Mouse (Mus musculus) embryonic facial prominence, embryonic 15.5 days (tissue): ENCODE measurements at regions not wholly inside any gene's neighbourhood (a gene's known extent, or its start where the extent isn't known, plus 50 kb on each side); places are given as distances from the start of the nearest gene placed in this dataset.

Experiments used
- ATAC-seq: fragments of 200-750 bp; cut with Nextera tagmentation; 2 replicates; pipeline ENCODE4 v1.8.0; 2017; ENCODE audit warnings: low read depth, moderate TSS enrichment; ENCODE audit not compliant: insufficient number of reproducible peaks, low FRiP score, low TSS enrichment
- H3K27ac ChIP-seq: fragments of 300-500 bp; sonication (generic); replicated peaks from 2 replicates; pipeline ENCODE4 v1.5.1; 2015; ENCODE audit warnings: mild to moderate bottlenecking, inconsistent platforms
- H3K27me3 ChIP-seq: fragments of 300-500 bp; sonication (generic); 2 replicates; pipeline ENCODE4 v1.6.1; 2015; ENCODE audit warnings: inconsistent platforms
- H3K36me3 ChIP-seq: fragments of 300-500 bp; sonication (generic); 2 replicates; pipeline ENCODE4 v1.6.1; 2015; ENCODE audit warnings: mild to moderate bottlenecking, inconsistent platforms
- H3K4me1 ChIP-seq: fragments of 300-500 bp; sonication (generic); 2 replicates; pipeline ENCODE4 v1.6.1; 2015; ENCODE audit warnings: inconsistent platforms
- H3K4me2 ChIP-seq: fragments of 300-500 bp; sonication (generic); replicated peaks from 2 replicates; pipeline ENCODE4 v1.6.1; 2015; ENCODE audit warnings: mild to moderate bottlenecking, inconsistent platforms
- H3K4me3 ChIP-seq: fragments of 300-500 bp; sonication (generic); replicated peaks from 2 replicates; pipeline ENCODE4 v1.5.1; 2015; ENCODE audit warnings: mild to moderate bottlenecking, inconsistent platforms
- H3K9ac ChIP-seq: fragments of 300-500 bp; sonication (generic); 2 replicates; pipeline ENCODE4 v1.6.1; 2015; ENCODE audit warnings: inconsistent platforms
- H3K9me3 ChIP-seq: fragments of 300-500 bp; sonication (generic); replicated peaks from 2 replicates; pipeline ENCODE4 v1.6.1; 2016; ENCODE audit warnings: inconsistent platforms
- WGBS: fragments of 180-500 bp; shearing (Covaris S2); methylation state at CpG from one replicate; pipeline ENCODE4 v1.1.7; 2015; 5-methylcytosine and 5-hydroxymethylcytosine counted together

DNA sequence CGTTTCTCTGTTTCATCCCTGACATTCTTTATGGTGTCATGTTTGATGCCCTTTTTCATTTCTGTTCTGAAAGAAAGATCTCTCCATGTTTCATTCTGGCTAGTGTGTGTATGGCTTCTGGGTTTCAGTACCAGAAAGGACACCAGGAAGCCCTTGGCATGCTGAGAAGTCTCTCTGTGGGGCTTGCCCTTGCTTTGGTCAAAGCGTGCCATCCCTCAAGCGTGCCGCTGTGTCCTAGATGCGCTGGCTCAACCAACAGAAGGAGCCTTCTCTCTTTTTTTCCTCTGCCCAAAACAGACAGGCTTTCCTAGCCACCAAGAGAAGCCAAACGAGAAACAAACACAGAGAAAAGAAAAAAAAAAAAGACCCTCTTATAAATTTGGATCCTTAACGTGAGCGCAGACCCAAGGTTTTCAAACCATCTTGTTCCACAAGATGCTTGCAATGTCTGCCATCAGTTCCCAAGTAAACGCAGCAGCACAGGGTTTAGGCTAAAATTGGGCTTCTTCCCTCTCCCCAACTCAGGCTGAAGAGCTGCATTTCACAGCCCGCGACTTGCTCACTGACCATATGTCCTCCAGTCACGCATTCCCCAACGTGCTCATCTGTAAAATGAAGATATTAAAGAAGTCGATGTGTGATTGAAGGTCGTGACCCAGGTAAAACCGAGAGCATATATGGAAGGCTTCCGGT lies 97.3 kb upstream of the Foxn2 start:
- Histone ChIP-seq H3K9me3 (no peaks in the 10 kb centered on the region), H3K27ac (no peak overlapping the region), H3K4me1 (no peaks in the 10 kb centered on the region), H3K4me3 (no peak overlapping the region), H3K4me2 (no peak overlapping the region), H3K36me3 (no peaks in the 10 kb centered on the region), H3K9ac (no peak overlapping the region), H3K27me3 (no peaks in the 10 kb centered on the region)
- WGBS, result 81% methylated on average over 17 of the region's 17 CpGs
- ATAC-seq, result no peak

DNA sequence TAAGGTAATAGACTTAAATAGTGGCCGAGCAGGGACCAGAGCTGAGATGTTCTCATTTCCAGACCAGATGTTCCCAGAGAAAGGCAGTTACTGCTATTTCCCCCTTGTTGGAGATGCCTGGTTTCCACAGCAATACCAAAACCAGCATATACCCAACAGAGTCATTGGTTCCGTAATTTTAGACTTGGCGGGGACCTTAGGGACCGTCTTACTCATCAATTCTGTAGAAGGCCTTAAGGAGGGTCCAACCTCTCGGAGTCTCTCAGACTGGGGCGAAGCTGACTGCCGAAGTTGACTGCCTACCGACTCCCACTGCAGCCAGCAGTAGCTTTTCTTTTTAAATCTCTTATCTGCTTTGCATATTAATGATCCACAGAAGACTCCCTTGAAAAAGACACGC lies 95.1 kb upstream of the Foxn2 start:
- Histone ChIP-seq H3K4me1 (no peaks in the 10 kb centered on the region), H3K9me3 (no peaks in the 10 kb centered on the region), H3K27me3 (no peaks in the 10 kb centered on the region), H3K4me3 (no peak overlapping the region), H3K27ac (no peak overlapping the region), H3K4me2 (no peak overlapping the region), H3K9ac (no peak overlapping the region), H3K36me3 (no peaks in the 10 kb centered on the region)
- no peak for ATAC-seq
- 80% methylated on average over 9 of the region's 9 CpGs for WGBS

DNA sequence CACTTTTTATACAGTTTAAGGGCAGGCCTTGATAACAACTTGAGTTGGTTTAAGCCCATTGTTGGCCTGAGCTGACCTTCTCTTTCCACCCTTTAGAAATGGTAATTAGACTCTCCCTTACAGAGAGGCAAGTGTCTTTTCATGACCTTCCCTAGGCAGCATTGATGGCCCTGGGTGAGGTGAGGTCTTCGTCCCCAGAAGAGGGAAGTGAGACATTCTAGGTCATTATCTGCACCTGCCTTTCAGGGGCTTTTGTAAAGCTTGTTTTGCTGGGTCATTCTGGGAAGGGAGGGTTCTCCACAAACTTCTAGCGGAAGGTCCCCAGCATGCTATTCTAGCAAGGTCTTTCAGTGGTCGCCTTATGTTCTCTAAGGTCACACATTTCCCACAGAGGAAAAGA lies 93.6 kb upstream of the Foxn2 start:
- H3K4me2 ChIP-seq, result no peak overlapping the region
- H3K4me3 ChIP-seq, result no peak overlapping the region
- no peaks in the 10 kb centered on the region for H3K4me1 ChIP-seq
- WGBS, result 75% methylated on average over 3 of the region's 3 CpGs
- H3K27me3 ChIP-seq, result no peaks in the 10 kb centered on the region
- no peaks in the 10 kb centered on the region for H3K9me3 ChIP-seq
- H3K27ac ChIP-seq, result no peak overlapping the region
- no peaks in the 10 kb centered on the region for H3K36me3 ChIP-seq
- ATAC-seq, result no peak
- no peak overlapping the region for H3K9ac ChIP-seq

DNA sequence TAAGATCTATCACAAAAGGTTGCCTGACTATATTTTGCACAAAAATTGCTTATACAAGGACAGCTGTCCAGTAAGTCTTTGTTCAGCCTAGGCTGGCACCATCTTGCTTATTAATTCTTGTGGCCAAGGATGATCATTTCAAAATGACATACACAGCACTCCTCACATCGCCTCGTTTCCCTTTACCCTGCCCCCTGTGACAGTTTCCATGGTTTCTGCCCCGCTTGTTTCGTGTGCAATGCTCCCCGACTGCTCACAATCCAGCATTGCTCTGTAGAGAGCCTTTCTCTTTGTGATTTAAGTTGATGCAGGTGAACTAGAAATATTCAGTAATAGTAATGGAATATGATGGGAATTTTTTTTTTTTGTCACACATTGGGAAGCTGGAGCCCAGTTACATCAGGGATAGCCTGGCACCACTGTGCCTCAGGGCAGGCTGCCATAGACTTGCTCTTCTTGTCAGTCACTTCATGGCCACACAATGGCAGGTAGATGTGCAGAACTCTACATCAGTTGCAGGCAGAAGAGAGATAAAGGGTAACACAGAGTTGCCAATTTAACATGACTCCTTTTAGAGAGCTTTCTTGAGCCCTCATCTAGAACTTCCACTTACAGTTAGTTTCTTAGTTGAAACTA lies 90.6 kb upstream of the Foxn2 start:
- ATAC-seq, result no peak
- Histone ChIP-seq H3K36me3 (no peaks in the 10 kb centered on the region), H3K4me3 (no peak overlapping the region), H3K27me3 (no peaks in the 10 kb centered on the region), H3K4me1 (no peaks in the 10 kb centered on the region), H3K4me2 (no peak overlapping the region), H3K9me3 (no peaks in the 10 kb centered on the region), H3K27ac (no peak overlapping the region), H3K9ac (no peak overlapping the region)
- 80% methylated on average over 5 of the region's 5 CpGs for whole genome bisulfite sequencing

DNA sequence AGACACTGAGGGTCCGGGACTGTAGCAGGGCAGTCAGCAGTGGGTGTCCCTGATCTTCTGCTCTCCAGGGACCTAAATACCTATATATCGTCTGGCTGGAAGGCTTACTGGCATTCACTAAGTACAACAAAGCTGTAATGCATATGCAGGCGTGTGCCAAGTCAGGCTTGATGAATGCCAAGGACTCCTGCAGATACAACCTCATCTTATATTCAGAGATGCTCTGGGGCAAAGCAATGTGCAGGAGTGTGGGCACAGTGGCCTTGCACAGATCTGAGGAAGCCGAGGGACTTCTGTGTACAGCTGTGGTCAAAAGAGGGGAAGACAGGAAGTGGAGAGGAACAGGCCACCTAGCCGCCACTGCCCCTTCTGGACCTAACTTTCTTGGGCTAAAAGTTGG lies 89.5 kb upstream of the Foxn2 start:
- Histone ChIP-seq H3K4me2 (no peak overlapping the region), H3K4me3 (no peak overlapping the region), H3K4me1 (no peaks in the 10 kb centered on the region), H3K9me3 (no peaks in the 10 kb centered on the region), H3K36me3 (no peaks in the 10 kb centered on the region), H3K27me3 (no peaks in the 10 kb centered on the region), H3K27ac (no peak overlapping the region), H3K9ac (no peak overlapping the region)
- ATAC-seq, result no peak
- 78% methylated on average over 5 of the region's 5 CpGs for WGBS

DNA sequence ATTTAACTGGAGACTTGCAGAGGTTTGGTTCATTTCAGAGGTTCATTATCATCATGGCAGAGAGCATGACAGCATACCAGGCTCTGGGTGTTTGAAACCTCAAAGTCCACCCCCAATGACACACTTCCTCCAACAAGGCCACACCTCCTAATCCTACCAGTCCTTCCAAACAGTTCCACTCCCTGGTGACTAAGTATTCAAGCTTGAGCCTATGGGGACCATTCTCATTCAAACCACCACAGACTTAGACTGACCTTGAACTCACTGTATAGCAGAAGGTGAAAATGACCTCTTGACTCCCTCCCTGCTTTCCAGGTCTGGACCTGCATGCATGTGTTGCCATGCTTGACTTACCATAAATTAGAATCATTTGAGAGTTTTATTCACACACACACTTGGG lies 87.6 kb upstream of the Foxn2 start:
- Histone ChIP-seq H3K4me2 (no peak overlapping the region), H3K4me3 (no peak overlapping the region), H3K36me3 (no peaks in the 10 kb centered on the region), H3K4me1 (no peaks in the 10 kb centered on the region), H3K27ac (no peak overlapping the region), H3K27me3 (no peaks in the 10 kb centered on the region), H3K9me3 (no peaks in the 10 kb centered on the region), H3K9ac (no peak overlapping the region)
- ATAC-seq, result no peak

DNA sequence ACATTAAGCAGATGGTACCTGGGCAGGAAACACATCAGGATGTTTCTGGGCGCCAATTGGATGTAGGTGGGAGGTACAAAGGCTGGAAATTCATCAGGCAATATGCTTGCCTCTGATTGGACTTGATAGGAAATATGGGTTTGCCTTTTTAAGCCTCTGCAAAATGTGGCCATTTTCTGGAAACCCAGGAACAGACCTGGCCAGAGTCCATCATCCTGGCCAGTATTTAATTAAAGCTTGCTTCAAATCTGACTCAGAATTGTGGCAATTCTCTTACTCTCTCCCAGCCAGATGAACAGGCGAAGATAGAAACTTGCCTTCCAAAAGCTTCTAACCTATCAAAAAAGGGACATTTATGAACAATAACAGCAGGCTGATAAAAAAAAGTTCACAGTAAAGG lies 79.3 kb upstream of the Foxn2 start:
- H3K36me3 ChIP-seq, result no peaks in the 10 kb centered on the region
- WGBS, result 84% methylated on average over 2 of the region's 2 CpGs
- H3K27ac ChIP-seq, result no peak overlapping the region
- no peak overlapping the region for H3K4me3 ChIP-seq
- no peak overlapping the region for H3K4me2 ChIP-seq
- H3K9me3 ChIP-seq, result no peaks in the 10 kb centered on the region
- ATAC-seq, result no peak
- no peaks in the 10 kb centered on the region for H3K27me3 ChIP-seq
- no peak overlapping the region for H3K9ac ChIP-seq
- H3K4me1 ChIP-seq, result no peaks in the 10 kb centered on the region

DNA sequence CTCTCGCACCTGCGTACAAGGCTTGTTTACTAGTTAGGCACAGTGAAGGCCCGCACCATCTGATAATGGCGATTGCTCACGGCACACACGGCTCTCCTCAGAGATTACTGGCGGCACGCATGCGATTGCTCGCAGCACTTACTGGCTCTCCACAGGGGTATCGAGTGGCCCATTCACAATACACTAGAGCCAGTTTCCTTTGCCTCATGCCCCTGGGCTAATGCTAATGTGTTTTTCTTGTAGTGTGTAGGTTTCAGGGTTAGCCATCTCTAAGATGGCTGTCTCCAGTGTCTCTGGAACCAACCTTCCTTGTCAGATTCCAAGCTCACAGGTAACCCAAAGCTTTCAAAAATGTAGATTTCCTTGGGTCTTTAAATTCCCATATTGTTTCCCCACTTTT lies 78.1 kb upstream of the Foxn2 start:
- H3K4me2 ChIP-seq, result no peak overlapping the region
- H3K4me1 ChIP-seq, result no peaks in the 10 kb centered on the region
- H3K9ac ChIP-seq, result no peak overlapping the region
- no peaks in the 10 kb centered on the region for H3K36me3 ChIP-seq
- no peaks in the 10 kb centered on the region for H3K9me3 ChIP-seq
- WGBS, result 75% methylated on average over 11 of the region's 11 CpGs
- ATAC-seq, result no peak
- H3K27me3 ChIP-seq, result no peaks in the 10 kb centered on the region
- no peak overlapping the region for H3K27ac ChIP-seq
- H3K4me3 ChIP-seq, result no peak overlapping the region

DNA sequence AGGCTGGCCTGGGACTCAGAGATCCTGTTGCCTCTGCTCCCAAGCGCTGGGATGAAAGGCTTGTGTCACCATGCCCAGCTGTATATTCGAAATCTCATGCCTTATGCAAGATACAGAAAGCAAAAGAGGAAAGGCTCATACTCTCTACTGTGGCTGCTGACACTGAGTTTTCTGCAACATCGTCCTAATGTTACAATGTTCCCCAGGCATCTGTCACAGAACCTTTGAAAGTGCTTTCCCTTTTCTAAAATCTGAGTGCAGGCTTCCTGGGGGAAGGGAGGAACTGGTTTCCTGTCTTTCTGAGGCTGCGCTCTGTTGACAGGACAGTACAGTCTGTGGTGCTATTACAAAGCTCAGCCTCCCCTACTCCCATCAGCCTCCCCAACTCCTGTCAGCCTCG lies 72.6 kb upstream of the Foxn2 start:
- no peak overlapping the region for H3K27ac ChIP-seq
- H3K4me3 ChIP-seq, result no peak overlapping the region
- H3K4me1 ChIP-seq, result no peaks in the 10 kb centered on the region
- no peaks in the 10 kb centered on the region for H3K27me3 ChIP-seq
- H3K4me2 ChIP-seq, result no peak overlapping the region
- H3K9me3 ChIP-seq, result no peaks in the 10 kb centered on the region
- no peak overlapping the region for H3K9ac ChIP-seq
- no peaks in the 10 kb centered on the region for H3K36me3 ChIP-seq
- 54% methylated on average over 5 of the region's 5 CpGs for WGBS
- ATAC-seq, result no peak

DNA sequence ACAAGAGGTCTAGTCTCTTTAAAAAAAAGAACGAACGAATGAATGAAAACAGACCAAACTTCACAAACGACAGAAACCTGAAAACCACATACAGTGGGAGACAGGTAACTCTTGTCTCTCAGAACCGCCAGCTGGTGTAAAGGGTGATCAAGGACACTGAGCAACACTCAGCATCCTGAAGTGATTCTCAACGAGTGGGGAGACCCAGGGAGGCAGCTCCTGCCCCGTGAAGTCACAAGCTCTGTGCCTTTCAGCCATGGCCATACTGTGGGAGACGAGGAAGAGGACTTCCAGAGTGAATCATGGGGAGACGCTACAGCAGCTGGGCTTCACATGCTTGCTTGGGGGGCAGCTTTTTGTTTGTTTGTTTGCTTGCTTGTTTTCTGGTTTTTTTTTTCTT lies 70.5 kb upstream of the Foxn2 start:
- Histone ChIP-seq H3K9ac (no peak overlapping the region), H3K4me3 (no peak overlapping the region), H3K27ac (no peak overlapping the region), H3K4me1 (no peaks in the 10 kb centered on the region), H3K9me3 (no peaks in the 10 kb centered on the region), H3K36me3 (no peaks in the 10 kb centered on the region), H3K27me3 (no peaks in the 10 kb centered on the region), H3K4me2 (no peak overlapping the region)
- ATAC-seq, result no peak
- 78% methylated on average over 8 of the region's 8 CpGs for WGBS

DNA sequence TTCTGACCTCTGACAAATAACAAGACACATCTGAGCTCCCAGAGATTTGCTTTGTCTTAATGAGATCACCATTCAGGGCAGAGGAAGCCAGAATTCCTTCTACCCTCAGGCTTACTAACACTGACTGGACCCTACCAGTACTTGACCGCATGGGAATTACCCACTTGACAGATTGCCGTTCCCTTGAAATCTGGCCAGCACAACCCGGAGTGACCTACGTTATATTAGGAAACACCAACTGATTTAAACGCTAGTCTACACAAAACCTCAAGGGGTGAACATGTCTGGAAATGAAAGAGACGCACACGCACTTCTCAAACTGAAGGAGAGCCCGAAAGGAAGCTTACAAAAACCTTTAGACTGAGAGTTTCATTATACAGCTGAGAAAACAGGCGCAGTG lies 69.8 kb upstream of the Foxn2 start:
- H3K4me1 ChIP-seq, result no peaks in the 10 kb centered on the region
- no peak overlapping the region for H3K4me3 ChIP-seq
- H3K36me3 ChIP-seq, result no peaks in the 10 kb centered on the region
- WGBS, result 75% methylated on average over 9 of the region's 9 CpGs
- no peaks in the 10 kb centered on the region for H3K9me3 ChIP-seq
- ATAC-seq, result no peak
- no peak overlapping the region for H3K4me2 ChIP-seq
- no peaks in the 10 kb centered on the region for H3K27me3 ChIP-seq
- H3K9ac ChIP-seq, result no peak overlapping the region
- no peak overlapping the region for H3K27ac ChIP-seq

DNA sequence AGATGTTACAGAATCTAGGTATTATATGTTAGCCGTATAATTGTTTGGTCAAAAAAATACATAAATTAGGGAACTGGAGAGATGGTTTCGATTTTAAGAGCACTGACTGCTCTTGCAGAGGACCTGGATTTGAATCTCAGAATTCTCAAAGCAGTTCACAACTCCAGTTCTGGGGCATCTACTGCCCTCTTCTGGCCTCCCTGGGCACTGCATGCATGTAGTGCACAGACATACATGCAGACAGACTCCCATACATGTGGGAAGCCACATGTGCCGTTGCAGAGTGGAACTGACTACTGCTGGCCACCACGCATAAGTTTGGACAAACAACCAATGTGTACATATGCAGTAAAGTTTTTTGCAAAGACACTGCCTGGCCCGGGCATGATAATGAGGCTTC lies 62.0 kb upstream of the Foxn2 start:
- H3K36me3 ChIP-seq, result no peaks in the 10 kb centered on the region
- no peaks in the 10 kb centered on the region for H3K4me1 ChIP-seq
- H3K27ac ChIP-seq, result no peak overlapping the region
- H3K9ac ChIP-seq, result no peak overlapping the region
- no peak for ATAC-seq
- WGBS, result 91% methylated on average over 5 of the region's 5 CpGs
- H3K9me3 ChIP-seq, result no peaks in the 10 kb centered on the region; the same call in 1 of the 2 replicates
- H3K4me3 ChIP-seq, result no peak overlapping the region
- H3K27me3 ChIP-seq, result no peaks in the 10 kb centered on the region
- H3K4me2 ChIP-seq, result no peak overlapping the region
